Mouse (Mus musculus) lung, embryonic 16.5 days (tissue): ENCODE results near the gene Hist1h4d. TPM values are rescaled to one million over a fixed set of nuclear protein-coding genes. Genes with fewer than 3 reads are reported as not detected.
A peak's percentile ranks its signal among the peaks of the same experiment; 100 is the strongest.
"Not testable (repeated sequence)": the region's sequence is repeated elsewhere in the genome, so short reads cannot be mapped to it uniquely, and the experiment has no call there.

Experiments
- ATAC-seq: fragments of 200-750 bp; cut with Nextera tagmentation; 2 replicates; pipeline ENCODE4 v1.8.0; 2017; ENCODE audit warnings: low read depth, mild to moderate bottlenecking, moderate library complexity
- H3K27ac ChIP-seq: fragments of 300-500 bp; sonication (generic); 2 replicates; pipeline ENCODE4 v1.5.1; 2014; ENCODE audit warnings: mild to moderate bottlenecking, control low read depth, low read length
- H3K27me3 ChIP-seq: fragments of 300-500 bp; sonication (generic); 2 replicates; pipeline ENCODE4 v1.6.1; 2014; ENCODE audit warnings: low read depth, low read length, mixed read lengths; ENCODE audit not compliant: control insufficient read depth, insufficient read depth
- H3K36me3 ChIP-seq: fragments of 300-500 bp; sonication (generic); 2 replicates; pipeline ENCODE4 v1.6.1; 2014; ENCODE audit warnings: low read length; ENCODE audit not compliant: control insufficient read depth, insufficient read depth
- H3K4me1 ChIP-seq: fragments of 300-500 bp; sonication (generic); replicated peaks from 2 replicates; pipeline ENCODE4 v1.6.1; 2014; ENCODE audit warnings: low read length, mixed read lengths; ENCODE audit not compliant: control insufficient read depth, insufficient read depth
- H3K4me2 ChIP-seq: fragments of 300-500 bp; sonication (generic); 2 replicates; pipeline ENCODE4 v1.6.1; 2014; ENCODE audit warnings: low read depth, low read length, control low read depth
- H3K4me3 ChIP-seq: fragments of 300-500 bp; sonication (generic); 2 replicates; pipeline ENCODE4 v1.5.1; 2014; ENCODE audit warnings: mild to moderate bottlenecking, low read length, control low read depth
- H3K9ac ChIP-seq: fragments of 300-500 bp; sonication (generic); 2 replicates; pipeline ENCODE4 v1.6.1; 2014; ENCODE audit warnings: low read length, control low read depth
- H3K9me3 ChIP-seq: fragments of 300-500 bp; sonication (generic); 2 replicates; pipeline ENCODE4 v1.6.1; 2016; ENCODE audit warnings: low read length; ENCODE audit not compliant: control insufficient read depth
- WGBS: fragments of 180-500 bp; shearing (Covaris S2); extraction: QIAGEN DNeasy Blood & Tissue Kit; methylation state at CpG from one replicate; pipeline ENCODE4 v1.1.7; 2014; 5-methylcytosine and 5-hydroxymethylcytosine counted together
- polyA plus RNA-seq: library from polyadenylated mRNA; unstranded; fragments of >200 nt; fragmentation: Nextera tagmentation; extraction: Ambion mirVana; gene quantifications from 2 replicates; pipeline ENCODE4 v1.2.1, GENCODE M21; 2015

Gene Hist1h4d
- 130 and 135 TPM in 2 replicates for polyA plus RNA-seq

- H3K4me1 ChIP-seq: peaks cover 29% of the 10 kb centered on the region
- H3K27me3 ChIP-seq: no peaks in the 10 kb centered on the region
- WGBS: under 1% methylated on average over 41 of the region's 43 CpGs
- peak within 1 kb of the TSS; percentile 94 for H3K27ac ChIP-seq
- no peaks in the 10 kb centered on the region for H3K36me3 ChIP-seq
- peak within 1 kb of the TSS; percentile 86 for H3K4me2 ChIP-seq
- H3K4me3 ChIP-seq: peak within 1 kb of the TSS; percentile 65
- H3K9me3 ChIP-seq: no peaks in the 10 kb centered on the region
- H3K9ac ChIP-seq: peak within 1 kb of the TSS; percentile 77
- peak; percentile 89 for ATAC-seq
These were observed at the start of gene Hist1h4d for GRCm38 (mm10) chr13:23581408-23582218. Gene Hist1h4d, plus strand, starts transcription at chr13:23581598.

- Histone ChIP-seq H3K4me3 (peak overlapping the region; percentile 52), H3K36me3 (no peaks in the 10 kb centered on the region), H3K9me3 (no peaks in the 10 kb centered on the region), H3K4me1 (peaks cover 24% of the 10 kb centered on the region), H3K4me2 (peak overlapping the region; percentile 58), H3K27me3 (no peaks in the 10 kb centered on the region), H3K9ac (peak overlapping the region; percentile 73), H3K27ac (peak overlapping the region; percentile 97)
- no peak for ATAC-seq
- WGBS: 16% methylated on average over 9 of the region's 9 CpGs
These were observed 48.9 kb upstream of the Hist1h4d start for GRCm38 (mm10) chr13:23532262-23533075.

GRCm38 (mm10) chr13:23533560-23534367 is 47.6 kb upstream of the Hist1h4d start, which contains the start of gene Hist1h2af:
Gene Hist1h2af, plus strand, starts transcription at chr13:23533906.
- Histone ChIP-seq H3K4me3 (peak within 1 kb of the TSS; percentile 52), H3K4me1 (peaks cover 23% of the 10 kb centered on the region), H3K4me2 (peak within 1 kb of the TSS; percentile 58), H3K27ac (peak within 1 kb of the TSS; percentile 97), H3K9ac (peak within 1 kb of the TSS; percentile 73)
- H3K9me3 ChIP-seq, H3K36me3 ChIP-seq, H3K27me3 ChIP-seq: not testable (repeated sequence)
- peak; percentile 51 for ATAC-seq
- 0% methylated on average over 22 of the region's 53 CpGs for WGBS

GRCm38 (mm10) chr13:23534368-23535131 is 46.8 kb upstream of the Hist1h4d start:
- no peak for ATAC-seq
- peak overlapping the region; percentile 58 for H3K4me2 ChIP-seq
- WGBS: under 1% methylated on average over 15 of the region's 15 CpGs
- H3K4me1 ChIP-seq: peaks cover 19% of the 10 kb centered on the region
- peak overlapping the region; percentile 52 for H3K4me3 ChIP-seq
- peak overlapping the region; percentile 97 for H3K27ac ChIP-seq
- no peaks in the 10 kb centered on the region for H3K36me3 ChIP-seq
- H3K9ac ChIP-seq: peak overlapping the region; percentile 69
- H3K9me3 ChIP-seq: no peaks in the 10 kb centered on the region
- no peaks in the 10 kb centered on the region for H3K27me3 ChIP-seq

DNA sequence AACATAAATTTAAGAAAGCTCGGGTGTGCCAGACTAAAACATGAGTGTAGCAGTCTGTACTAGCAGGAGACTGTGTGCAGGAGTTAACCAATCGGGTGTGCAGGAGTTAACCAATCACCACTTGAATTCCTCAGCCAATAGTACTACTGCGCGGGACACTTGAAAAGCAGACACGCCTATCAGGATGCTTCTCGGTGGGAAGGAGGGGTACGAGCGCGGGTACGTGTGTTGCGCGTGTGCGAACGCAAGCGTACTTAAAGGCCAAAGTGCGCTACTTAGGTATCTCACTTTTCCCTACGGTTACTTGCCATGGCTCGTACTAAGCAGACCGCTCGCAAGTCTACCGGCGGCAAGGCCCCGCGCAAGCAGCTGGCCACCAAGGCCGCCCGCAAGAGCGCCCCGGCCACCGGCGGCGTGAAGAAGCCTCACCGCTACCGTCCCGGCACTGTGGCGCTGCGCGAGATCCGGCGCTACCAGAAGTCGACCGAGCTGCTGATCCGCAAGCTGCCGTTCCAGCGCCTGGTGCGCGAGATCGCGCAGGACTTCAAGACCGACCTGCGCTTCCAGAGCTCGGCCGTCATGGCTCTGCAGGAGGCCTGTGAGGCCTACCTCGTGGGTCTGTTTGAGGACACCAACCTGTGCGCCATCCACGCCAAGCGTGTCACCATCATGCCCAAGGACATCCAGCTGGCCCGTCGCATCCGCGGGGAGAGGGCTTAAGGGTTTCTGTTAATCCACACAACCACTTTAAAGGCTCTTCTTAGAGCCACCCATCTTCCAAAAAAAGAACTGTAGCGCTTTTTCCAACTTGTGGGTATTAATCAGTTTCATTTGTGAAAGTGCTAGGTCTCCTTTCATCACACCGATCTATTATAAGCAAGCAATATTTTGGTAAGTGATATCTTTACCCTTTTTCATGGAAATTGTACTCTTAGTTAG is 46.0 kb upstream of the Hist1h4d start, which contains the start of gene Hist1h3g:
Gene Hist1h3g, plus strand, starts transcription at position 286 of the 939 bp plus-strand sequence.
- not testable (repeated sequence) for H3K9me3 ChIP-seq, H3K36me3 ChIP-seq, H3K27me3 ChIP-seq
- 0% methylated on average over 43 of the region's 62 CpGs for WGBS
- peak; percentile 87 for ATAC-seq
- Histone ChIP-seq H3K27ac (peak within 1 kb of the TSS; percentile 97), H3K4me2 (peak within 1 kb of the TSS; percentile 69), H3K4me1 (peaks cover 19% of the 10 kb centered on the region), H3K9ac (peak within 1 kb of the TSS; percentile 69), H3K4me3 (peak within 1 kb of the TSS; percentile 52)

DNA sequence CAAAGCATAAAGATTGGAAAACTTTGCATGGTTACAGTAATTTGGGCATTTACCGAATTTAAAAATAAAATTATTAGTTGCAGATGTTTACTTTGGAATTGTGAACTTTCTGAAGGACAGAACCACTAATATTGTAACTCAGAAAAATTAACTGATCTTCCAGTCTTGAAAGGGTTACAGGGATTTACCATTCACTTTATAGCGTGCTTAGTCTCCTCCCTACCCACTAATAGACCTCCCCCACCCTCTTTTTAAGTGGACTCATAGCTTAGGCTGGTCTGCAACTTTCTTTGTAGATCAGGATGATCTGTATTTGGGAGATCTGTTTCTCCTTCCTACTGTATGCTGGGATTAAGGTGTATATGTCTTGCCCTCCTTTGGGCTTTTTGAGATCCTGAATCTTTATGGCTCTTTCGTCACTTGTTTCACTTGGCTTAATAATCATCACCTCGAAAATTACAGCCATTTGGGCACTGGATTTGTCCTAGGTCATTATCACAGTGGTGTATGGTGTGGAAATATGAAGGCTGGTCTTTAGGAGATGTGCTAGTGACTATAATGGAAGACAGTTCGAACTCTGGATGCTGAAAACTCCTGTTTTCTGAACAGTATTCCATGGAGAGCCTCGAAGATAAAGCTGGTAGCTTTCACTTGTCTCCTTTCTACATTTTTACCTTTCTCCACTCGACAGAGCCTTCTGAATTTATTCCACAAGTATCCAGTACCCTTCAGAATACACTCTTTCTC is 45.1 kb upstream of the Hist1h4d start:
- Histone ChIP-seq H3K4me3 (peak overlapping the region; percentile 49), H3K27ac (peak overlapping the region; percentile 53), H3K4me1 (peaks cover 19% of the 10 kb centered on the region), H3K27me3 (no peaks in the 10 kb centered on the region), H3K9me3 (no peaks in the 10 kb centered on the region), H3K9ac (peak overlapping the region; percentile 69), H3K4me2 (peak overlapping the region; percentile 69), H3K36me3 (no peaks in the 10 kb centered on the region)
- no peak for ATAC-seq
- 9% methylated on average over 7 of the region's 7 CpGs for WGBS

DNA sequence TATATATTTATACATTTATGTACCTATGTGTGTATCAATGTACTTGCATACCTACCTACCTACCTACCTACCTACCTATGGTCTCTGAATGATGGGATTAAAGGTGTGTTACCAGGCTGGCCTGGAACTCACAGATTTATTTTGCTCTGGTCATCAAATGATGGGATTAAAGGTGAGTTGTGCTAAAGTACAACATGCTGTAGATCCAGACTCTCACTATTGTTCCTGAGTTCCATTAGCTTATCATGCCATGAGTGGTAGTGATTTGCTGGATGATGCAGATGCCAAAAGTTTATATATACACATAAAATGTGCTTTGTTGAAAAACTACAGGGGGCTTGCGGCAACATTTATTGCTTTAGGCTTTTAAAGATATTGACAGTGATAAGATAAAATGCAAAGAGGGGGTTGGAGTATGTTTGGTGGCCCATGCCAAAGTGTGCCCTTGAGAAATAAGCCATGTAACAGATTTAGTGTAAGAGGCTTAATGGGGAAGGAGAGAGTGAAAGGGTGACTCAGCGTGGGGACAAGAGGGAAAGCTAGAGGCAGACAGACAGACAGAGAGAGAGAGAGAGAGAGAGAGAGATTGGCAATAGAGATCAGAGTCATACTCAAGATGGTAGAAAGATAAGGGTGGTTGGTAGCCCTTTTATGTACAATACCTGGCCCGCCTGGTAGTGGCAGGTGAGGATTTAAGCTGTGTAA is 44.2 kb upstream of the Hist1h4d start:
- H3K9me3 ChIP-seq: no peaks in the 10 kb centered on the region
- H3K9ac ChIP-seq: peak overlapping the region; percentile 12; the same call in 1 of the 2 replicates
- H3K27me3 ChIP-seq: no peaks in the 10 kb centered on the region
- H3K4me2 ChIP-seq: peak overlapping the region; percentile 69
- WGBS: 43% methylated on average over 3 of the region's 3 CpGs
- peaks cover 19% of the 10 kb centered on the region for H3K4me1 ChIP-seq
- peak overlapping the region; percentile 25; the same call in 1 of the 2 replicates for H3K27ac ChIP-seq
- no peaks in the 10 kb centered on the region for H3K36me3 ChIP-seq
- H3K4me3 ChIP-seq: peak overlapping the region; percentile 32
- ATAC-seq: no peak
